Mouse (Mus musculus): ENCODE measurements around the gene Naa80.

Naa80 gene

GRCm38 (mm10) chr9:107618778-107619545 lies 40.3 kb downstream of the Naa80 start:
- no peak for DNase-seq (ENCODE audit: low spot score in 2 of 2)

DNA sequence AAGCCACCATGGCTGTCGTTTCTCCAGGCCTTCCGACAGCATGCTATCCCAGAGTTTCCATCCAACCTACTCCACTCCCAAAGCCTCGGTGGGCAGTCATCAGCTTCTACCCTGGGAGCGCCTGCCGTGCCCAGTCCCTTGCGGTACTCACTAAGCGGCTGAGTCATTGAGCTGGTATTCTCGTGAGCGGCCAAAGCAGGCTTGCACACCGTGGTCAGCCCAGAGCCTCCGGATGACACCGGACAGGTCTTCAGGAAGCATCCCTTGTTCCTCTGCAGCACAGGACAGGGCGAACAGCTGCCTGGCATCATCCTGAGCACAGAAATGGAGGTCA lies 40.8 kb downstream of the Naa80 start:
- no peak for DNase-seq (ENCODE audit: low spot score in 2 of 2)

DNA sequence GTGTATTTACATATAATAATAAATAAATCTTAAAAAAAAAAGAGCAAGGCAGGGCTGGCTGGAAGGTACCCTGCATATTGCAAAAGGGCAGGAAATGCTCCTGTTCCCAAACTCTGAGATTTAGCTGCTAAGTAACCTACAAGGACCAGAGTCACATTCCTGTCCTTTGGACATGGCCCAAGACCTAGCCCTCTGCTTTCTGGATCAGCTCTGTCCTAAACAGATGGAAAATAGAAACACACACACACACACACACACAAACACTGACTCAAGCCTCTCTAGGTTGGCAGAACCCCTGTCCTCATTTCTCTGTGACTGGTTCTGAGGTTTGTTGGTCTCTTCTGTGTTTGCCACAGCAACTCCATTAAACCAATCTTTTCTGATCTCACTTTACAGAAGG lies 42.3 kb downstream of the Naa80 start:
- DNase-seq (ENCODE audit: low spot score in 2 of 2), result no peak

DNA sequence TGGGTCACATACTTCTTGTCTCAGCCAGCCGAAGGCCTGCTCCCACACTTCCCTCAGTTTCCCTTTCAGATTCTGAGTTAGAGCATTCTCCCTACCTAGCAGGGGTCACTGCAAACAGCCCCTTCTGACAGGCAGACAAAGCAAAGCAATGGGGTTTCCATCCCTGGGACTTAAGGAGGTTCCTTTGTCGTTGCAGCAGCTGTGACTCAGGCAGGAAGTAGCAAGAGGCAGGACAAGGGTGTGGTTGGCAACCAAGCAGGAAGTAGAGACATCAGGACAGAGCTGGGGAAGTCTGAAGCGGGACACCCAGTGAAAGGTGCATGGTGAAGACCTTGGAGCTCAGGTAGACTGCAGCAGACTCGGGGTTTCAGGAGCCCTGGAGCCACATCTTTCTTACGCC lies 45.9 kb downstream of the Naa80 start:
- DNase-seq (ENCODE audit: low spot score in 2 of 2), result no peak

DNA sequence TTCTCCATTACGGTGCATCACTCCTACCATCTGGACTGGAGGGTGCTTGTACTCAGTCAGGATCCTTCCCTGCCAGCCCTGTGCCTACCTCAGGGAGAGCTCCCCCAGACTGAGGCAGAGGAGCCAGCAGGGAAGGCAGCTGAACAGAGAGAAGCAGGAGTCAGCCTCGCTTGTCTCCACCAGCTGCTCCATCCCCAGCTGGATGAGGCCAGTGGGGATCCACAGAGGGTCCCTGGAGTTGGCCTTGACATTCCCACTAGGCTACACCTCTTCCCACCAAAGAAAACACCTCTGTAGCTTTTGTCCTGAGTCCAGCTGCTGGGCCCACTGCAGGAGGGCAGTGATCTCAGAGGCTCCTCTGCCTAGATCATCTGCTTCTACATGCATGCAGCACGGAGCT lies 46.3 kb downstream of the Naa80 start:
- no peak for DNase-seq (ENCODE audit: low spot score in 2 of 2)

GRCm38 (mm10) chr9:107625351-107626128 lies 46.9 kb downstream of the Naa80 start:
- DNase-seq (ENCODE audit: low spot score in 2 of 2), result no peak

DNA sequence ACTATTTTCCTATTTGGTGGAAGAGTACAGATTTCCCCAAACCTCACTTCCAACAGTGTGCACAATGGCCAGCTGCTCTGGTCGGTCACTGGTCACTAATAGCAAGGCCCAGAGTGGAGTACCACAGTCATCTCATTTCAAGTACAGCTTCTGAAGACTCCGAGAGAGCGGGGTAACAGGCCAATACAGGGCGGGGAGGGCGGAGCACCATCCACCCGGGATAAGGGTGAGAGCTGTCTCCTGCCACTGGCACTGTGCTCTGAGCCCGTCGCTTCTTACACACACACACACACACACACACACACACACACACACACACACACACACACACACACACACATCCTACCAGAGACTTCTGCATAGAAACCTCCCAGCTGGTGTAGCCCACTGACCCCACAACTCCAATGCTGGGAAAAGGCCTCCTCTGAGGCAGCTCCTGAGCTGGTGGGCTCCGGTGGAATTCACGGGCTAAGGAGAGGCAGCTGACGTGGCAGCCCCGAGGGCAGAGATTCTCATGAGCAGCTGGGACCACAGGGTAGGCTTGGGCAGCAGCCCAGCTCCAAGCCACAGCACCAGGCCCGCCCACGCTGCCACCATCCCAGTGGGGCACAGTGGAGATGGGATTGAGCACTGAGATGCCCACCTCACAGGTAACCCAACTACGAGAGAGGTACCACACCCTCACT lies 47.6 kb downstream of the Naa80 start:
- DNase-seq (ENCODE audit: low spot score in 2 of 2), result no peak

- peak; percentile 69 to 74 for DNase-seq (ENCODE audit: low spot score in 2 of 2)
Observed at GRCm38 (mm10) chr9:107626844-107627277, 48.2 kb downstream of the Naa80 start.

GRCm38 (mm10) chr9:107627387-107628255 lies 48.9 kb downstream of the Naa80 start:
- DNase-seq (ENCODE audit: low spot score in 2 of 2), result no peak

GRCm38 (mm10) chr9:107628721-107629410 lies 50.2 kb downstream of the Naa80 start:
- DNase-seq (ENCODE audit: low spot score in 2 of 2), result no peak

DNA sequence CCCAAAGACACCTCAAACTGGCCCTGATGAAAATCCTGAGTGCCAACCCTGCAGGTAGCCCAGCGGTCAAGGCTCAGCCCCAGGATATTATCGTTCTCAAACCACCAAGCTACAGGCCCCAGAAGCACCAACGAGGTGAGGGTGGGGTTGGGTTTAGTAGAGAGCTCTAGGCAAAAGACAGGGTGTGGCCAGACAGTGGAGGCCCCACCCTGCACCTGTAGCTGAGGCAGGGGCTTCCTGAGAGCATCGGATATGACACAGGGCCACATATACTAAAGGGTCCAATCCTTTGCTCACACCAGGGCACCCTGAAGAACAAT lies 50.7 kb downstream of the Naa80 start:
- no peak for DNase-seq (ENCODE audit: low spot score in 2 of 2)

GRCm38 (mm10) chr9:107629901-107630425 lies 51.3 kb downstream of the Naa80 start:
- peak in 1 of 2 experiments; percentile 58 for DNase-seq (ENCODE audit: low spot score in 2 of 2)

- peak in 1 of 2 experiments; percentile 64 for DNase-seq (ENCODE audit: low spot score in 2 of 2)
Observed at GRCm38 (mm10) chr9:107630576-107630975, 51.9 kb downstream of the Naa80 start.

GRCm38 (mm10) chr9:107631311-107631826 lies 52.7 kb downstream of the Naa80 start:
- no peak for DNase-seq (ENCODE audit: low spot score in 2 of 2)

DNA sequence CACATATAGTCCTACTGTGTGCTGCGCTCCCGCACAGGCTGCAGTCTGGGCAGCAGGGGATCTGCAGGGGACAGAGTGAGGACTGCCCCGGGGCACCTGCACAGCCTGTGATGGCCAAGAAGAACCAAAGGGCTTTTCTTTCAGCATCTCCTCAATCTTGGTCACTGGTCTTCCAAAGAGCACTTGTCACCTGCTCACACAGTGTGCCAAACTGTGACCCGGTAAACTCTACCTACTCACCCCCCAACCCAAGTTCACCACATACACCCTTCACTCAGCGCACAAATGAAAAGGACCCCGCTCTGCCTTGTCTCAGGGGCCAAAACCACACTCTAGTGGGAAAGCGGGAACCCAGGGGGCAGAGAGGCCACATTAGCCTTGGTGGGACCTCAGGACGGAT lies 53.2 kb downstream of the Naa80 start:
- no peak for DNase-seq (ENCODE audit: low spot score in 2 of 2)

- no peak for DNase-seq (ENCODE audit: low spot score in 2 of 2)
Observed at GRCm38 (mm10) chr9:107632478-107632877, 53.8 kb downstream of the Naa80 start.

DNA sequence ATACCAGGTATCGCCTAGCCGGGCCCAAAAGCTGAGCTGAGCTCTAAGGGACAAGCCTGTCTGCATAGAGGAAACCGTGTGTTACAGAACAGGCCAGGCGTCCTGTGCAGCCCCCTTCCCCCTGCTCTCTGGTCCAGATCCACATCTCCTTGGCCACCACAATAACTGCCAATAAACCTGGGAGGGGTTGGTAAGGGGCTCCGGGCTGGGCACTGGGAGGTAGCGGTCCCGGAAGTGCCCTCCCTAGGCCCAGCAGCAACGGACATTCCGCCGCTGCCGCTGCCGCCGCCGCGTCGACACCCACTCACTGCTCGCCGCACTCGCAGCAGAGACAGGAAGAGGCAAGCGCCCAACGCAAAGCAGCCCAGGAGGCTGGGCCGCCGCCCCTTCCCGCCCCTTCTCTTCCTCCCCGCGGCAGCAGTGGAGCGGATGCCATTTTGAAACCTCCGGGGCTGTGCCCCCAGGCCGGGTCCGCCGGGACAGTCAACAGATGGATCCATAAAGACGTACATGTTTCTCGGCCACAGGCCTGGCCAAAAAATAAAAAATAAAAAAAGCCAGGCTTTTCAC lies 54.5 kb downstream of the Naa80 start:
- peak in 1 of 2 experiments; percentile 55 for DNase-seq (ENCODE audit: low spot score in 2 of 2)
